Mouse (Mus musculus): ENCODE results near the gene Bloc1s6. TPM values are rescaled to one million over a fixed set of nuclear protein-coding genes. Genes with fewer than 3 reads are reported as not detected.

Bloc1s6 gene
- 9.4 and 10.2 TPM in 2 replicates for polyA plus RNA-seq (2012; rRNA removed)

GRCm38 (mm10) chr2:122737894-122738830 is at the start of gene Bloc1s6:
TSS of gene Bloc1s6 (plus strand) at chr2:122738503.

GRCm38 (mm10) chr2:122702181-122703036 is 35.9 kb upstream of the Bloc1s6 start, which contains the start of gene Slc30a4:
TSS of gene Slc30a4 (minus strand) at chr2:122702663.

GRCm38 (mm10) chr2:122765071-122765793 is 26.9 kb downstream of the Bloc1s6 start, which contains the start of gene Sqor:
TSS of gene Sqor (plus strand) at chr2:122765237.

Other genes with a start within 250 kb of the Bloc1s6 start
- 16.0 and 18.6 TPM in 2 replicates for gene Gatm, start 127.2 kb upstream of the Bloc1s6 start, polyA plus RNA-seq (2012; rRNA removed)
- 6.6 and 7.8 TPM in 2 replicates for gene AA467197, start 101.5 kb upstream of the Bloc1s6 start, polyA plus RNA-seq (2012; rRNA removed)
- 1.7 and 1.9 TPM in 2 replicates for gene Slc30a4, start 35.8 kb upstream of the Bloc1s6 start, polyA plus RNA-seq (2012; rRNA removed)
- gene Sqor, start 26.7 kb downstream of the Bloc1s6 start, polyA plus RNA-seq (2012; rRNA removed): 8.9 and 9.9 TPM in 2 replicates